Mouse (Mus musculus) kidney, embryonic 14.5 days (tissue): Measurements from ENCODE around the gene Olfm1. TPM values are rescaled to one million over a fixed set of nuclear protein-coding genes. Genes with fewer than 3 reads are reported as not detected.

Experiments
- ATAC-seq: fragments of 200-750 bp; cut with Nextera tagmentation; 2 replicates; pipeline ENCODE4 v1.8.0; 2017; ENCODE audit warnings: moderate number of reproducible peaks, mild to moderate bottlenecking, moderate TSS enrichment, moderate library complexity; ENCODE audit not compliant: low FRiP score, low TSS enrichment
- H3K27ac ChIP-seq: fragments of 300-500 bp; sonication (generic); 2 replicates; pipeline ENCODE4 v1.5.1; 2014; ENCODE audit warnings: low read depth, mild to moderate bottlenecking, low read length, moderate library complexity, mixed read lengths
- H3K27me3 ChIP-seq: fragments of 300-500 bp; sonication (generic); 2 replicates; pipeline ENCODE4 v1.6.1; 2014; ENCODE audit warnings: mild to moderate bottlenecking, low read length; ENCODE audit not compliant: control insufficient read depth, insufficient read depth
- H3K36me3 ChIP-seq: fragments of 300-500 bp; sonication (generic); 2 replicates; pipeline ENCODE4 v1.6.1; 2014; ENCODE audit warnings: low read length, mixed read lengths; ENCODE audit not compliant: control insufficient read depth, insufficient read depth
- H3K4me1 ChIP-seq: fragments of 300-500 bp; sonication (generic); 2 replicates; pipeline ENCODE4 v1.6.1; 2014; ENCODE audit warnings: low read length, mixed read lengths; ENCODE audit not compliant: control insufficient read depth, insufficient read depth
- H3K4me2 ChIP-seq: fragments of 300-500 bp; sonication (generic); replicated peaks from 2 replicates; pipeline ENCODE4 v1.6.1; 2014; ENCODE audit warnings: low read depth, mild to moderate bottlenecking, low read length
- H3K4me3 ChIP-seq: fragments of 300-500 bp; sonication (generic); 2 replicates; pipeline ENCODE4 v1.5.1; 2014; ENCODE audit warnings: mild to moderate bottlenecking, low read length
- H3K9ac ChIP-seq: fragments of 300-500 bp; sonication (generic); 2 replicates; pipeline ENCODE4 v1.6.1; 2014; ENCODE audit warnings: low read depth, mild to moderate bottlenecking, low read length, moderate library complexity
- H3K9me3 ChIP-seq: fragments of 300-500 bp; sonication (generic); 2 replicates; pipeline ENCODE4 v1.6.1; 2016; ENCODE audit warnings: low read length; ENCODE audit not compliant: control insufficient read depth
- WGBS: fragments of 180-500 bp; shearing (Covaris S2); extraction: QIAGEN DNeasy Blood & Tissue Kit; methylation state at CpG from one replicate; pipeline ENCODE4 v1.1.7; 2014; 5-methylcytosine and 5-hydroxymethylcytosine counted together
- polyA plus RNA-seq: library from polyadenylated mRNA; unstranded; fragments of >200 nt; fragmentation: Nextera tagmentation; extraction: Ambion mirVana; gene quantifications from 2 replicates; pipeline ENCODE4 v1.2.1, GENCODE M21; 2014

Gene Olfm1
- polyA plus RNA-seq, 1 experiment from 2014 or later = 16.2 TPM

- Histone ChIP-seq H3K9me3 (no peaks in the 10 kb centered on the region), H3K27ac (no peak overlapping the region), H3K9ac (no peak overlapping the region), H3K36me3 (no peaks in the 10 kb centered on the region), H3K4me3 (no peak overlapping the region), H3K4me2 (no peak overlapping the region), H3K27me3 (no peaks in the 10 kb centered on the region), H3K4me1 (no peaks in the 10 kb centered on the region)
- ATAC-seq = no peak
- 68% methylated on average over 8 of the region's 8 CpGs for whole genome bisulfite sequencing
Measured at GRCm38 (mm10) chr2:28165570-28165969, 27.2 kb upstream of the Olfm1 start.

- H3K9me3 ChIP-seq = no peaks in the 10 kb centered on the region
- no peaks in the 10 kb centered on the region for H3K4me1 ChIP-seq
- no peak overlapping the region for H3K4me3 ChIP-seq
- no peak overlapping the region for H3K4me2 ChIP-seq
- H3K36me3 ChIP-seq = no peaks in the 10 kb centered on the region
- H3K27ac ChIP-seq = no peak overlapping the region
- no peak for ATAC-seq
- H3K9ac ChIP-seq = no peak overlapping the region
- no peaks in the 10 kb centered on the region for H3K27me3 ChIP-seq
- 78% methylated on average over 12 of the region's 12 CpGs for WGBS
Measured at GRCm38 (mm10) chr2:28169336-28169735, 23.5 kb upstream of the Olfm1 start.

- no peak for ATAC-seq
- Histone ChIP-seq H3K9me3 (no peaks in the 10 kb centered on the region), H3K27ac (no peak overlapping the region), H3K4me3 (no peak overlapping the region), H3K36me3 (no peaks in the 10 kb centered on the region), H3K27me3 (no peaks in the 10 kb centered on the region), H3K4me2 (no peak overlapping the region), H3K4me1 (no peaks in the 10 kb centered on the region), H3K9ac (no peak overlapping the region)
- 77% methylated on average over 6 of the region's 6 CpGs for WGBS
Measured at GRCm38 (mm10) chr2:28171962-28172361, 20.8 kb upstream of the Olfm1 start.

- Histone ChIP-seq H3K27me3 (no peaks in the 10 kb centered on the region), H3K4me3 (no peak overlapping the region), H3K4me2 (no peak overlapping the region), H3K9me3 (no peaks in the 10 kb centered on the region), H3K36me3 (no peaks in the 10 kb centered on the region), H3K27ac (no peak overlapping the region), H3K9ac (no peak overlapping the region), H3K4me1 (no peaks in the 10 kb centered on the region)
- WGBS = 68% methylated on average over 11 of the region's 11 CpGs
- no peak for ATAC-seq
Measured at GRCm38 (mm10) chr2:28173225-28174141, 19.3 kb upstream of the Olfm1 start.

- Histone ChIP-seq H3K27ac (no peak overlapping the region), H3K36me3 (no peaks in the 10 kb centered on the region), H3K4me3 (no peak overlapping the region), H3K9me3 (no peaks in the 10 kb centered on the region), H3K4me1 (no peaks in the 10 kb centered on the region), H3K4me2 (no peak overlapping the region), H3K9ac (no peak overlapping the region), H3K27me3 (no peaks in the 10 kb centered on the region)
- ATAC-seq = no peak
- 76% methylated on average over 3 of the region's 3 CpGs for WGBS
Measured at GRCm38 (mm10) chr2:28174441-28174840, 18.4 kb upstream of the Olfm1 start.

- H3K9ac ChIP-seq = no peak overlapping the region
- H3K4me2 ChIP-seq = no peak overlapping the region
- H3K4me3 ChIP-seq = no peak overlapping the region
- no peak for ATAC-seq
- peaks cover 6% of the 10 kb centered on the region for H3K4me1 ChIP-seq
- no peaks in the 10 kb centered on the region for H3K27me3 ChIP-seq
- no peak overlapping the region for H3K27ac ChIP-seq
- no peaks in the 10 kb centered on the region for H3K9me3 ChIP-seq
- 83% methylated on average over 6 of the region's 6 CpGs for WGBS
- no peaks in the 10 kb centered on the region for H3K36me3 ChIP-seq
Measured at GRCm38 (mm10) chr2:28178600-28178999, 14.2 kb upstream of the Olfm1 start.

GRCm38 (mm10) chr2:28180053-28180452 lies 12.7 kb upstream of the Olfm1 start:
- H3K4me1 ChIP-seq = peaks cover 6% of the 10 kb centered on the region
- H3K9me3 ChIP-seq = peaks cover 4% of the 10 kb centered on the region; the same call in 1 of the 2 replicates
- WGBS = 66% methylated on average over 3 of the region's 3 CpGs
- H3K9ac ChIP-seq = no peak overlapping the region
- H3K4me2 ChIP-seq = no peak overlapping the region
- no peak overlapping the region for H3K27ac ChIP-seq
- H3K27me3 ChIP-seq = no peaks in the 10 kb centered on the region
- H3K4me3 ChIP-seq = no peak overlapping the region
- H3K36me3 ChIP-seq = no peaks in the 10 kb centered on the region
- no peak for ATAC-seq

GRCm38 (mm10) chr2:28188398-28188944 lies 4.3 kb upstream of the Olfm1 start:
- Histone ChIP-seq H3K9ac (no peak overlapping the region), H3K9me3 (peaks cover 4% of the 10 kb centered on the region; the same call in 1 of the 2 replicates), H3K4me3 (no peak overlapping the region), H3K4me2 (no peak overlapping the region), H3K36me3 (no peaks in the 10 kb centered on the region), H3K27ac (no peak overlapping the region), H3K27me3 (peaks cover 14% of the 10 kb centered on the region), H3K4me1 (peaks cover 4% of the 10 kb centered on the region; the same call in 1 of the 2 replicates)
- WGBS = 42% methylated on average over 8 of the region's 8 CpGs
- ATAC-seq = no peak

- H3K27me3 ChIP-seq = peaks cover 26% of the 10 kb centered on the region
- ATAC-seq = no peak
- peak overlapping the region; percentile 90 for H3K4me2 ChIP-seq
- peak overlapping the region; percentile 59; the same call in 1 of the 2 replicates for H3K9ac ChIP-seq
- peak overlapping the region; percentile 60 for H3K4me3 ChIP-seq
- peaks cover 8% of the 10 kb centered on the region; the same call in 1 of the 2 replicates for H3K4me1 ChIP-seq
- 35% methylated on average over 12 of the region's 12 CpGs for WGBS
- no peaks in the 10 kb centered on the region for H3K36me3 ChIP-seq
- no peaks in the 10 kb centered on the region for H3K9me3 ChIP-seq
- no peak overlapping the region for H3K27ac ChIP-seq
Measured at GRCm38 (mm10) chr2:28193690-28194087, 897 bp downstream of the Olfm1 start.
